Mouse (Mus musculus) midbrain, postnatal 0 days (tissue): ENCODE measurements at regions not wholly inside any gene's neighbourhood (a gene's known extent, or its start where the extent isn't known, plus 50 kb on each side); places are given as distances from the start of the nearest gene placed in this dataset.

Source experiments
- ATAC-seq: fragments of 200-750 bp; cut with Nextera tagmentation; 2 replicates; pipeline ENCODE4 v1.8.0; 2017; ENCODE audit warnings: moderate number of reproducible peaks, mild to moderate bottlenecking, moderate TSS enrichment, moderate library complexity; ENCODE audit not compliant: low FRiP score
- DNase-seq: peaks from one replicate; pipeline ENCODE4 v3.0.0-alpha.2; 2015; ENCODE audit warnings: low spot score
- H3K27ac ChIP-seq: fragments of 300-500 bp; sonication (generic); 2 replicates; pipeline ENCODE4 v1.5.1; 2014; ENCODE audit warnings: low read depth, mild to moderate bottlenecking, low read length, mixed read lengths
- H3K27me3 ChIP-seq: fragments of 300-500 bp; sonication (generic); 2 replicates; pipeline ENCODE4 v1.6.1; 2014; ENCODE audit warnings: low read length, control low read depth, mixed read lengths; ENCODE audit not compliant: insufficient read depth
- H3K36me3 ChIP-seq: fragments of 300-500 bp; sonication (generic); 2 replicates; pipeline ENCODE4 v1.6.1; 2014; ENCODE audit warnings: low read length, control low read depth, mixed read lengths; ENCODE audit not compliant: insufficient read depth
- H3K4me1 ChIP-seq: fragments of 300-500 bp; sonication (generic); 2 replicates; pipeline ENCODE4 v1.6.1; 2014; ENCODE audit warnings: mild to moderate bottlenecking, control low read depth, antibody characterized with exemption, low read length, mixed read lengths; ENCODE audit not compliant: insufficient read depth
- H3K4me2 ChIP-seq: fragments of 300-500 bp; sonication (generic); 2 replicates; pipeline ENCODE4 v1.6.1; 2014; ENCODE audit warnings: low read depth, mild to moderate bottlenecking, low read length, mixed read lengths; ENCODE audit not compliant: poor library complexity, severe bottlenecking
- H3K4me3 ChIP-seq: fragments of 300-500 bp; sonication (generic); 2 replicates; pipeline ENCODE4 v1.5.1; 2014; ENCODE audit warnings: low read depth, mild to moderate bottlenecking, low read length, moderate library complexity
- H3K9ac ChIP-seq: fragments of 300-500 bp; sonication (generic); replicated peaks from 2 replicates; pipeline ENCODE4 v1.6.1; 2014; ENCODE audit warnings: mild to moderate bottlenecking, low read length, moderate library complexity, mixed read lengths; ENCODE audit not compliant: poor library complexity, severe bottlenecking
- H3K9me3 ChIP-seq: fragments of 300-500 bp; sonication (generic); 2 replicates; pipeline ENCODE4 v1.6.1; 2016; ENCODE audit warnings: low read length, control low read depth
- CTCF ChIP-seq: IDR thresholded peaks from 2 replicates; pipeline ENCODE4 v1.5.1; 2016; ENCODE audit warnings: antibody characterized with exemption, mild to moderate bottlenecking
- WGBS: fragments of 180-500 bp; shearing (Covaris S2); extraction: QIAGEN DNeasy Blood & Tissue Kit; methylation state at CpG from one replicate; pipeline ENCODE4 v1.1.7; 2014; 5-methylcytosine and 5-hydroxymethylcytosine counted together

DNA sequence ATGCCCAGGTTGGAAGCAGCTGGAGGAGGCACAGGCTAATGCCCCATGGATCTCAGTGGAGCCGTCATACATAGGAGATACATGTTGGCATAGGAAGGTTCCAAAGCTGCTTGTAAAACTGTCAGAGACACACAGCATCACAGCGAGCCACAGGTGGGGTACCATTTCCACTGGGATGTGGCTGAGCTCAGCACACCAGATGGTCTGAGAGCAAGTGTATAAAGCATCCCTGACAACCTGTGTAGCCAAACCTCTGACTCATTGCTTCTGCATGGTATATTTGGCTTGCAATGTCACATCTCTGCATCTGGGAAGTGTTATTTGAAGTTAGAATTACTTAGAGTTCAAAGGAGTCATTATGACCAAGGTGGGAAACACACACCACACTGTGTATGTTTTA, 734.9 kb downstream of the Tmem132b start:
- no peaks in the 10 kb centered on the region for H3K27me3 ChIP-seq
- H3K4me1 ChIP-seq, result no peaks in the 10 kb centered on the region
- no peak overlapping the region for H3K27ac ChIP-seq
- TF ChIP-seq CTCF, result no peak
- ATAC-seq (no peak), DNase-seq (peak; percentile 9)
- no peak overlapping the region for H3K4me3 ChIP-seq
- 88% methylated on average over 2 of the region's 2 CpGs for WGBS
- H3K9me3 ChIP-seq, result no peaks in the 10 kb centered on the region
- H3K9ac ChIP-seq, result no peak overlapping the region
- H3K4me2 ChIP-seq, result no peak overlapping the region
- H3K36me3 ChIP-seq, result no peaks in the 10 kb centered on the region

- Histone ChIP-seq H3K4me3 (no peak overlapping the region), H3K27me3 (no peaks in the 10 kb centered on the region), H3K27ac (no peak overlapping the region), H3K4me2 (no peak overlapping the region), H3K9me3 (0 out of 2 replicates have a peak, but pooled peaks cover 3% of the 10 kb centered on the region), H3K36me3 (no peaks in the 10 kb centered on the region), H3K9ac (no peak overlapping the region), H3K4me1 (no peaks in the 10 kb centered on the region)
- WGBS, result 68% methylated on average over 2 of the region's 2 CpGs
- TF ChIP-seq CTCF, result no peak
- DNase-seq (no peak), ATAC-seq (no peak)
These were observed 735.5 kb downstream of the Tmem132b start for GRCm38 (mm10) chr5:126266929-126267609.

GRCm38 (mm10) chr5:126268592-126268991, 737.0 kb downstream of the Tmem132b start:
- Histone ChIP-seq H3K27ac (no peak overlapping the region), H3K9ac (no peak overlapping the region), H3K4me3 (no peak overlapping the region), H3K9me3 (0 out of 2 replicates have a peak, but pooled peaks cover 3% of the 10 kb centered on the region), H3K27me3 (no peaks in the 10 kb centered on the region), H3K4me2 (no peak overlapping the region), H3K4me1 (no peaks in the 10 kb centered on the region), H3K36me3 (no peaks in the 10 kb centered on the region)
- ATAC-seq, result no peak
- DNase-seq, result no peak
- no peak for TF ChIP-seq CTCF
- 76% methylated on average over 4 of the region's 4 CpGs for WGBS

DNA sequence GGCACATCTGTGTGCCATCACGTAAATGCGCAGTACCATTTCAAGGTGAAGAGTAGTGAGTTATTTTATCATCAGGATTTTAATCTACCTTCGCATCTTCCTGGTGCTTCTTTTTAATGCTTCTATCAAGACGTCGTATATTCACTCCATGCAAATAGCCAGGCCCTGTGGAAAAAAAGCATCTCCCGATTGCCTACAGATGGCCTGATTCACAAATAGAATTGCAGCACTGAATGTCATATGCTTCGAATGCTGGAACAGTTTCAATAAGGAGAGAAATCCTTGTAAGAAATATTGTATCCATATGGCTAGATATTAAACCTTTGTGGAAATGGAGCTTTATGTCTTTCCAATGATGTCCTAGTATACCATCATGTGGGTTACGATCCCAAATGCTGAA, 742.7 kb downstream of the Tmem132b start:
- H3K9ac ChIP-seq, result no peak overlapping the region
- H3K27me3 ChIP-seq, result no peaks in the 10 kb centered on the region
- 0 out of 2 replicates have a peak, but pooled peaks cover 3% of the 10 kb centered on the region for H3K9me3 ChIP-seq
- no peak overlapping the region for H3K4me3 ChIP-seq
- H3K27ac ChIP-seq, result no peak overlapping the region
- no peaks in the 10 kb centered on the region for H3K4me1 ChIP-seq
- no peaks in the 10 kb centered on the region for H3K36me3 ChIP-seq
- ATAC-seq, result no peak
- no peak for DNase-seq
- 87% methylated on average over 8 of the region's 8 CpGs for WGBS
- no peak for TF ChIP-seq CTCF
- no peak overlapping the region for H3K4me2 ChIP-seq

- Histone ChIP-seq H3K36me3 (no peaks in the 10 kb centered on the region), H3K9me3 (no peaks in the 10 kb centered on the region), H3K9ac (no peak overlapping the region), H3K4me1 (peaks cover 2% of the 10 kb centered on the region; the same call in 1 of the 2 replicates), H3K27me3 (0 out of 2 replicates have a peak, but pooled peaks cover 4% of the 10 kb centered on the region), H3K27ac (no peak overlapping the region), H3K4me2 (no peak overlapping the region), H3K4me3 (no peak overlapping the region)
- 21% methylated on average over 10 of the region's 10 CpGs for WGBS
- ATAC-seq (no peak), DNase-seq (peak; percentile 10)
- no peak for TF ChIP-seq CTCF
These were observed 749.6 kb downstream of the Tmem132b start for GRCm38 (mm10) chr5:126281057-126281728.

- no peaks in the 10 kb centered on the region for H3K36me3 ChIP-seq
- peaks cover 2% of the 10 kb centered on the region; the same call in 1 of the 2 replicates for H3K4me1 ChIP-seq
- no peak overlapping the region for H3K4me3 ChIP-seq
- H3K4me2 ChIP-seq, result no peak overlapping the region
- H3K27me3 ChIP-seq, result 0 out of 2 replicates have a peak, but pooled peaks cover 4% of the 10 kb centered on the region
- H3K9me3 ChIP-seq, result no peaks in the 10 kb centered on the region
- ATAC-seq (no peak), DNase-seq (no peak)
- TF ChIP-seq CTCF, result no peak
- H3K27ac ChIP-seq, result no peak overlapping the region
- WGBS, result 7% methylated on average over 7 of the region's 7 CpGs
- H3K9ac ChIP-seq, result no peak overlapping the region
These were observed 750.2 kb downstream of the Tmem132b start for GRCm38 (mm10) chr5:126281782-126282181.
